Mouse (Mus musculus): ENCODE measurements around the gene Th.

The Th gene

GRCm38 (mm10) chr7:142931028-142931427 is at the start of gene Th:
TSS of gene Th (minus strand) at chr7:142931128.
- no peak for DNase-seq (ENCODE audit: low read depth)

- no peak for DNase-seq (ENCODE audit: low read depth)
Measured at GRCm38 (mm10) chr7:142968809-142969511, 38.0 kb upstream of the Th start, which contains the start of gene Ascl2. TSS of gene Ascl2 (minus strand) at chr7:142969264.

- DNase-seq (ENCODE audit: low read depth), result no peak
Measured at GRCm38 (mm10) chr7:142967884-142968808, 37.2 kb upstream of the Th start.

GRCm38 (mm10) chr7:142967414-142967883 is 36.5 kb upstream of the Th start:
- no peak for DNase-seq (ENCODE audit: low read depth)

GRCm38 (mm10) chr7:142959752-142960151 is 28.8 kb upstream of the Th start:
- no peak for DNase-seq (ENCODE audit: low read depth)

GRCm38 (mm10) chr7:142958817-142959216 is 27.9 kb upstream of the Th start:
- DNase-seq (ENCODE audit: low read depth), result peak; percentile 24

GRCm38 (mm10) chr7:142956018-142956417 is 25.1 kb upstream of the Th start:
- no peak for DNase-seq (ENCODE audit: low read depth)

- DNase-seq (ENCODE audit: low read depth), result no peak
Measured at GRCm38 (mm10) chr7:142949568-142949967, 18.6 kb upstream of the Th start.

GRCm38 (mm10) chr7:142937631-142938030 is 6.7 kb upstream of the Th start:
- no peak for DNase-seq (ENCODE audit: low read depth)

- DNase-seq (ENCODE audit: low read depth), result no peak
Measured at GRCm38 (mm10) chr7:142935708-142936107, 4.8 kb upstream of the Th start.

- DNase-seq (ENCODE audit: low read depth), result no peak
Measured at GRCm38 (mm10) chr7:142932469-142932868, 1.5 kb upstream of the Th start.

GRCm38 (mm10) chr7:142929516-142929915 is 1.4 kb downstream of the Th start:
- no peak for DNase-seq (ENCODE audit: low read depth)

GRCm38 (mm10) chr7:142927293-142927692 is 3.6 kb downstream of the Th start:
- no peak for DNase-seq (ENCODE audit: low read depth)

GRCm38 (mm10) chr7:142918641-142919628 is 12.0 kb downstream of the Th start:
- peak; percentile 65 for DNase-seq (ENCODE audit: low read depth)

GRCm38 (mm10) chr7:142917659-142918058 is 13.3 kb downstream of the Th start:
- no peak for DNase-seq (ENCODE audit: low read depth)

- DNase-seq (ENCODE audit: low read depth), result no peak
Measured at GRCm38 (mm10) chr7:142916178-142916577, 14.8 kb downstream of the Th start.

GRCm38 (mm10) chr7:142911682-142912081 is 19.2 kb downstream of the Th start:
- DNase-seq (ENCODE audit: low read depth), result no peak

GRCm38 (mm10) chr7:142910104-142910503 is 20.8 kb downstream of the Th start:
- no peak for DNase-seq (ENCODE audit: low read depth)

GRCm38 (mm10) chr7:142909622-142910021 is 21.3 kb downstream of the Th start:
- DNase-seq (ENCODE audit: low read depth), result no peak

GRCm38 (mm10) chr7:142905606-142906005 is 25.3 kb downstream of the Th start:
- no peak for DNase-seq (ENCODE audit: low read depth)

GRCm38 (mm10) chr7:142904331-142904730 is 26.6 kb downstream of the Th start:
- no peak for DNase-seq (ENCODE audit: low read depth)

- no peak for DNase-seq (ENCODE audit: low read depth)
Measured at GRCm38 (mm10) chr7:142902931-142903330, 28.0 kb downstream of the Th start.

Data from 416B (cell line).